Mouse (Mus musculus): ENCODE data around the gene Gm21060.
"Not testable (repeated sequence)": the region's sequence is repeated elsewhere in the genome, so short reads cannot be mapped to it uniquely, and the experiment has no call there.

DNA sequence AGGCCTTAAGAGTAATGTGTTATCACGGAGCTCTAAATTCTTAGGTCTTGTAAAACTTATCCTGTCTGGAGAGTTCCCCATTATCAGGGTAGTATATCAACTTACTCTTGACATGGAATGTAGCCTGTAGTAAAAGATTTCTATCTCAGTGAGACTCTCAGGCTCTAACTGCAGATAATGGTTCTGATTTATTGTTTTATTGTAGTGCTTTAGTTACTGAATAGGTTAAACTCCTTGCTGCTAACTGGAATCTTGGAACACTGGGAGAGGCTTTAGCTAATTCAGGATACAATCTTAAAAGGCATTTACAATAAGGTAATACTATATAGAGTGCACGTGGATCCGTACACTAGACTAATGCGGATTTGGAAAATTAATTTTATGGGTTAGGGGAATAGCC, 49.5 kb downstream of the Gm21060 start:
- TF ChIP-seq CTCF (IDR thresholded peaks at IDR 0.05; ENCODE audit: extremely low read depth, insufficient read depth, insufficient read length, insufficient replicate concordance); POLR2A (IDR thresholded peaks at IDR 0.05; ENCODE audit: low read depth, low read length): not testable (repeated sequence)
